Mouse (Mus musculus) heart, adult 2 months (tissue): Measurements from ENCODE around the gene Gm14137.

Source experiments
- CTCF ChIP-seq: fragments of 200-600 bp; IDR thresholded peaks from 2 replicates; pipeline ENCODE4 v1.8.1; 2022; ENCODE audit warnings: antibody characterized with exemption, mild to moderate bottlenecking, moderate library complexity
- POLR2A ChIP-seq: fragments of 200-500 bp; IDR thresholded peaks from 2 replicates; pipeline ENCODE4 v1.6.1; 2011; ENCODE audit warnings: mild to moderate bottlenecking, low read depth, low read length, control low read depth; ENCODE audit not compliant: insufficient read depth

DNA sequence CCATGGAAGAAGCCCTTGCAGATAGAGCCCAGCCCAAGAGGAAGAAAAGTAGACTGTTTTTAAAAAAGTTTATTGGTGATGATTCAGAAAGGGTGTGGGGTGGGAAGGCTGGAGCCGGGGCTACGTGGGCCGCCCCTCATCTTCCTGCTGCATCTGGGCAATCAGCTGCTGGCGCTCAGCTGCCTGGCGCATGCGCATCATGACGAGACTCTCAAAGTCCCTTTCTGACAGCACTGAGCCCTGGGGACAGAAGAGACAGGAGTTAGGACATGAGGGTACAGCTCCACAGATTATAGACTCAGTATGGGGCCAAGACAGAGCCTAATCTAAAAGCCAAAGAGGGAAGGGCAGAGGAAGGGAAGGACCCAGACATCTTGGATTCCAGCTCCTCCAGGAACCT is 1.9 kb upstream of the Gm14137 start:
- TF ChIP-seq CTCF (no peak), POLR2A (no peak)
